Mouse (Mus musculus) megakaryocyte, embryonic 14.5 days (primary cell): ENCODE measurements around the gene Tubgcp2. TPM values are rescaled to one million over a fixed set of nuclear protein-coding genes. Genes with fewer than 3 reads are reported as not detected.

Experiments
- H3K27me3 ChIP-seq: replicated peaks from 2 replicates; pipeline ENCODE3; 2012; ENCODE audit warnings: inconsistent platforms
- H3K36me3 ChIP-seq: replicated peaks from 2 replicates; pipeline ENCODE3; 2012; ENCODE audit warnings: low read length, inconsistent platforms, mixed read lengths
- H3K4me1 ChIP-seq: 2 replicates; pipeline ENCODE4 v1.6.1; 2012; ENCODE audit warnings: inconsistent platforms
- H3K4me3 ChIP-seq: replicated peaks from 2 replicates; pipeline ENCODE3; 2012; ENCODE audit warnings: moderate library complexity, mild to moderate bottlenecking, inconsistent platforms
- H3K9me3 ChIP-seq: 2 replicates; pipeline ENCODE4 v1.6.1; 2012; ENCODE audit warnings: inconsistent platforms
- FLI1 ChIP-seq: IDR thresholded peaks from 2 replicates; pipeline ENCODE4 v1.6.1; 2012; ENCODE audit warnings: low read length, inconsistent platforms, mixed read lengths
- GATA1 ChIP-seq: IDR thresholded peaks from 3 replicates; pipeline ENCODE4 v1.6.1; 2012; ENCODE audit warnings: mixed read lengths, low read length, inconsistent platforms, borderline replicate concordance
- polyA plus RNA-seq: library from polyadenylated mRNA; stranded (reverse); fragments of >175 nt; gene quantifications from 2 replicates; pipeline ENCODE4 v1.2.3, GENCODE M21; 2012; ENCODE audit warnings: low replicate concordance; ENCODE audit not compliant: insufficient read depth

Gene Tubgcp2
- polyA plus RNA-seq, 1 experiment: 3.8 TPM

GRCm38 (mm10) chr7:140007781-140008180, 28.7 kb downstream of the Tubgcp2 start:
- no peak for TF ChIP-seq GATA1
- TF ChIP-seq FLI1: no peak

DNA sequence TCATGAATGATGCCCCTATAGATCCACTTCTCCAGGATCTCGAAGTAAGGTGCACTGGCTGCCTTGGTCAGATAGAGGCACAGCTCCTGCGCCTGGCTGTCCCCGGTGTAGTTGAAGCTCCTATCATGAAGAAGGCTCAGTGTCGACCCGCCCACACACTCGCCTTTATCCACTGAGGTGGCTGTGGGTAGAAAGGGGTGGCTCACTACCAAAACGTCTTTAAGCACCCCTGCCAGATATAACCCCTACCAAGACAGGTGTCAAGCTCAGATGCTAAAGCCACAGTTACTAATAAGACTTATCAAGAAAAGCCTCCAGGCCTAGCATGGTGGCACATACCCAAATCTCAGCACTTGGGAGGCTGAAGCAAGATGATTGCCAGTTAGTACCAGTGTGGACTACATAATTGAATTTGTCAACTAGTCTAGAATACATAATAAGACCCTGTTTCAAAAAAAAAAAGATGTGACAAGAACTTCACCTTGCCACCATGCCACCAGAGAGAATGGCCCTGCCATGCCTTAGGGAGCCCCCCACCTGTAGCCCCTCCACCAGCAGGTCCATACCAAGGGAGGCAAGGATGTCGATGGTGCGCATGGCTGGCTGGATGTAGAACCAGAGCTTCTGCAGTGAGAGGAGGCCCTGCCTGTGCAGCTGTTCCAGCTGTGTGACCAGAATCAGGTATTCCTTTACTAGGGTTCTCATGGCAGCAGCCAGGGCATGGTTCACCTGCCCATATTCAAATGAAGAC, 29.4 kb downstream of the Tubgcp2 start:
- peaks cover 9% of the 10 kb centered on the region; the same call in 1 of the 2 replicates for H3K4me1 ChIP-seq
- no peaks in the 10 kb centered on the region for H3K27me3 ChIP-seq
- H3K36me3 ChIP-seq: peaks cover 82% of the 10 kb centered on the region
- H3K9me3 ChIP-seq: peaks cover 16% of the 10 kb centered on the region
- TF ChIP-seq GATA1 (no peak), FLI1 (no peak)
- H3K4me3 ChIP-seq: no peak overlapping the region

More at GRCm38 (mm10) chr7:140007781-140008180, 28.7 kb downstream of the Tubgcp2 start:
- H3K4me3 ChIP-seq: no peak overlapping the region
- H3K27me3 ChIP-seq: no peaks in the 10 kb centered on the region
- peaks cover 16% of the 10 kb centered on the region for H3K9me3 ChIP-seq
- H3K4me1 ChIP-seq: peaks cover 9% of the 10 kb centered on the region; the same call in 1 of the 2 replicates
- peaks cover 74% of the 10 kb centered on the region for H3K36me3 ChIP-seq

- Histone ChIP-seq H3K27me3 (no peaks in the 10 kb centered on the region), H3K9me3 (no peaks in the 10 kb centered on the region), H3K36me3 (peaks cover 89% of the 10 kb centered on the region), H3K4me1 (no peaks in the 10 kb centered on the region), H3K4me3 (no peak overlapping the region)
- TF ChIP-seq GATA1 (no peak), FLI1 (no peak)
Observed at GRCm38 (mm10) chr7:140004666-140005065, 31.8 kb downstream of the Tubgcp2 start.

- TF ChIP-seq FLI1 (no peak), GATA1 (no peak)
- H3K4me1 ChIP-seq: no peaks in the 10 kb centered on the region
- no peak overlapping the region for H3K4me3 ChIP-seq
- H3K27me3 ChIP-seq: no peaks in the 10 kb centered on the region
- peaks cover 93% of the 10 kb centered on the region for H3K36me3 ChIP-seq
- H3K9me3 ChIP-seq: no peaks in the 10 kb centered on the region
Observed at GRCm38 (mm10) chr7:140001086-140001740, 35.3 kb downstream of the Tubgcp2 start.

- peaks cover 8% of the 10 kb centered on the region for H3K4me1 ChIP-seq
Observed at GRCm38 (mm10) chr7:139998691-139999350, 37.6 kb downstream of the Tubgcp2 start.

GRCm38 (mm10) chr7:139994676-139995075, 41.8 kb downstream of the Tubgcp2 start:
- Histone ChIP-seq H3K27me3 (peaks cover 12% of the 10 kb centered on the region), H3K4me3 (no peak overlapping the region), H3K4me1 (peaks cover 41% of the 10 kb centered on the region), H3K9me3 (no peaks in the 10 kb centered on the region), H3K36me3 (peaks cover 49% of the 10 kb centered on the region)
- no peak for TF ChIP-seq FLI1
- TF ChIP-seq GATA1: no peak

More at GRCm38 (mm10) chr7:139998691-139999350, 37.6 kb downstream of the Tubgcp2 start:
- TF ChIP-seq GATA1: no peak
- no peak for TF ChIP-seq FLI1
- H3K36me3 ChIP-seq: peaks cover 86% of the 10 kb centered on the region
- H3K27me3 ChIP-seq: no peaks in the 10 kb centered on the region
- H3K9me3 ChIP-seq: no peaks in the 10 kb centered on the region
- H3K4me3 ChIP-seq: no peak overlapping the region

DNA sequence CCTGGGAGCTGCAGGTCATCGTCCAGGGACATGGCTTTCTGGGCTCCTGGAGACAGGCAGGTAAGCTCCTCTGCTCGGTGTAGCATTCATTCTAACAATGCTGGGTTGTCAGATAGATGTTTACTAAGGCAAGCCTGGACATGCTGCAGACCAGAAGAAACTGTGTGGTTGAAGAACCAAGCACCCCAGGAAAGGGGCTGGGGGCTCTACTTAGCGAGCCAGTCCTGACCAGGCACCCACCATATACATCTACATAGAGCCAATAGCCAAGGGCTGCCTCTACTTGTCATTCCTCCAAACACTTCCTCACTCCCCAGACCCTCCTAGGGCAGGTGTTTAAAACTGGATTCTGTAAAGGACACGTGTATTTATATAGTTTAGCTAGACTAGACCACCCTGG, 42.3 kb downstream of the Tubgcp2 start:
- Histone ChIP-seq H3K36me3 (peaks cover 44% of the 10 kb centered on the region), H3K4me1 (peaks cover 41% of the 10 kb centered on the region)

DNA sequence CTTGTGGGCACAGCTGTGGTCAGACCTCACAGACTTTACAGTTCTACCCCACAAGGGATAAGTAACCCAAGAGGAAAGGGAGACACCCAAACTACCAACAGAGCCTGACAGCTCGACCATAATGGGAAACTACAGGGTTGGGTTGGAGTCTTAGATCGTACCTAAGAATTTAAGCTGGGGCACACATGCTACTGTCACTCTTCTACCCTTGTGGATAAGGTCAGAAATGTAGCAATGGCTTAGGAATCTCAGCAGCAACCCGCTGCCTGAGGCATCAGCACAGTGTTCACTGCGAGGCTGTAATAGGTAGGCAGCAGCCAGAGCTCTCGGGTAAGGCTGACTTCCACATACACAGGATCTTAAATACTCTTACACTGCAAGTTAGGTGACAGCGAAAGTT, 42.9 kb downstream of the Tubgcp2 start:
- Histone ChIP-seq H3K36me3 (peaks cover 40% of the 10 kb centered on the region), H3K27me3 (peaks cover 19% of the 10 kb centered on the region), H3K4me1 (peaks cover 41% of the 10 kb centered on the region), H3K4me3 (no peak overlapping the region), H3K9me3 (no peaks in the 10 kb centered on the region)
- no peak for TF ChIP-seq GATA1
- no peak for TF ChIP-seq FLI1

More for the DNA sequence above, 42.3 kb downstream of the Tubgcp2 start:
- peaks cover 14% of the 10 kb centered on the region for H3K27me3 ChIP-seq
- H3K9me3 ChIP-seq: no peaks in the 10 kb centered on the region
- H3K4me3 ChIP-seq: no peak overlapping the region
- TF ChIP-seq FLI1: no peak
- no peak for TF ChIP-seq GATA1

GRCm38 (mm10) chr7:139992406-139992805, 44.1 kb downstream of the Tubgcp2 start, which contains the start of gene Adam8:
Gene Adam8, minus strand, starts transcription at chr7:139992562.
- peak within 1 kb of the TSS; percentile 85 for H3K4me3 ChIP-seq
- peaks cover 41% of the 10 kb centered on the region for H3K4me1 ChIP-seq
- H3K36me3 ChIP-seq: peaks cover 29% of the 10 kb centered on the region
- H3K9me3 ChIP-seq: no peaks in the 10 kb centered on the region
- TF ChIP-seq GATA1 (no peak), FLI1 (no peak)
- H3K27me3 ChIP-seq: peaks cover 27% of the 10 kb centered on the region
